Mouse (Mus musculus): ENCODE results near the gene Mrtfa.

DNA sequence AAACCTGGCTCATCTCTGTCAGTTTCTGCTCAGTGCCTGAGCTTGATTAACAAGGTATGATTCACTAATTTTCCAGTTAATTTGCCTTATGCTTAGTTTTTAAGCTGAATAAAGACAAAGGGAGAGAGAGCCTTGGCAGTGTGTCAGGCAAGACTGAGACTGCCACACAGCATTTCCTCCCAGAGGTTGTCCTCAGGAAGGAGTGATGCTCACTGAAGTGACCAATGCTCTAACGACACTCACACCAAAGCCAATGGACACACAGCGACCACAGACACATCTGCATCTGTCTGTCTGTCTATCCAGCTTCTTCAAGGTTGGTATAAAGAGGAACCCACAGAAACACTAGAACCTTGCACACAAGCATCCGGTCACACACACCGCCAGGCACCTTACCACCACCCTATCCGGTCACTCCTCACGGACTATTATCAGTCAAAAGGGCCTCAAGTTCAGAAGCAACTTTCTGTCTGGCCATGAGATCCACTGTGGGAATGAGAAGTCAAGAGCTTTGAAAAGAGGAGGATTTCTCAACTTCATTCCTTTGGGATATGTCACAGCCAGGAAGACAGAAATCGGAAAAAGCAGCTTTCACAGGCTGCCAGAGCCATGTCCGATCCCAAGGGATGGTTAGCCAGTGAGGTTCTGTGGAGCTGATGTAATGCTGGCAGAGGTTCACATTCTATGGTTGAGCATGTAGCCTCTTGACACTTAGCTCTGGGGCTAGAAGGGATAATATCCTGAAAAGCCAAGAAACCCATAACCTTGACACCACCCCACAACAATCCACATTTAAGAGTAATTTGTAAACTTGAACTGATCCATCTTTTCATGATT lies 103.7 kb downstream of the Mrtfa start:
- no peak for TF ChIP-seq POLR2A (IDR thresholded peaks at IDR 0.05; ENCODE audit: low read depth, low read length)
- no peak for TF ChIP-seq CTCF (conservative IDR thresholded peaks at IDR 0.05; ENCODE audit: insufficient read depth, insufficient read length, low read depth, low read length)
